Mouse (Mus musculus) embryo, embryonic 10.5 days (tissue): ENCODE results near the gene Kyat1.
"Not testable (repeated sequence)": the region's sequence is repeated elsewhere in the genome, so short reads cannot be mapped to it uniquely, and the experiment has no call there.

Experiments used
- DNase-seq: peaks from one replicate; pipeline ENCODE4 v3.0.0-alpha.2; 2015; ENCODE audit warnings: low spot score

Kyat1 gene

GRCm38 (mm10) chr2:30173541-30174240 lies 32.0 kb downstream of the Kyat1 start:
- no peak for DNase-seq

GRCm38 (mm10) chr2:30171997-30172382 lies 33.7 kb downstream of the Kyat1 start:
- peak; percentile 23 for DNase-seq

- DNase-seq, result peak; percentile 89
Measured at GRCm38 (mm10) chr2:30171371-30171996, 34.2 kb downstream of the Kyat1 start, which contains the start of gene Endog. Gene Endog (plus strand): TSS chr2:30171493.

GRCm38 (mm10) chr2:30166677-30167076 lies 39.0 kb downstream of the Kyat1 start:
- DNase-seq, result peak; percentile 6

- no peak for DNase-seq
Measured at GRCm38 (mm10) chr2:30164340-30164932, 41.2 kb downstream of the Kyat1 start.

GRCm38 (mm10) chr2:30161809-30162208 lies 43.8 kb downstream of the Kyat1 start:
- peak; percentile 82 for DNase-seq

GRCm38 (mm10) chr2:30159871-30160270 lies 45.8 kb downstream of the Kyat1 start:
- not testable (repeated sequence) for DNase-seq

GRCm38 (mm10) chr2:30152616-30153015 lies 53.0 kb downstream of the Kyat1 start:
- no peak for DNase-seq

- DNase-seq, result no peak
Measured at GRCm38 (mm10) chr2:30151840-30152239, 53.8 kb downstream of the Kyat1 start.

GRCm38 (mm10) chr2:30147466-30147865 lies 58.2 kb downstream of the Kyat1 start:
- no peak for DNase-seq

GRCm38 (mm10) chr2:30144436-30144835 lies 61.2 kb downstream of the Kyat1 start:
- DNase-seq, result no peak

- not testable (repeated sequence) for DNase-seq
Measured at GRCm38 (mm10) chr2:30140021-30140420, 65.6 kb downstream of the Kyat1 start.

GRCm38 (mm10) chr2:30136458-30136857 lies 69.2 kb downstream of the Kyat1 start:
- no peak for DNase-seq
